Mouse (Mus musculus) MEL-GATA-1-ER (cell line): ENCODE measurements at regions not wholly inside any gene's neighbourhood (a gene's known extent, or its start where the extent isn't known, plus 50 kb on each side); places are given as distances from the start of the nearest gene placed in this dataset.

ENCODE experiments used
- DNase-seq: peaks from one replicate; pipeline ENCODE4 v3.0.0-alpha.2; 2012; ENCODE audit warnings: low read depth; ENCODE audit errors: extremely low read depth

GRCm38 (mm10) chr16:76079761-76080502, 57.9 kb upstream of the Samsn1 start:
- DNase-seq: no peak

- DNase-seq: no peak
Measured at GRCm38 (mm10) chr16:76078219-76078618, 56.1 kb upstream of the Samsn1 start.

GRCm38 (mm10) chr16:76076231-76076630, 54.1 kb upstream of the Samsn1 start:
- no peak for DNase-seq
